Mouse (Mus musculus) thymus, postnatal 0 days (tissue): Measurements from ENCODE around the gene Clpsl2. TPM values are rescaled to one million over a fixed set of nuclear protein-coding genes. Genes with fewer than 3 reads are reported as not detected.
A peak's percentile ranks its signal among the peaks of the same experiment; 100 is the strongest.
"Not testable (repeated sequence)": the region's sequence is repeated elsewhere in the genome, so short reads cannot be mapped to it uniquely, and the experiment has no call there.

ENCODE experiments used
- DNase-seq: peaks from one replicate; pipeline ENCODE4 v3.0.0-alpha.2; 2015; ENCODE audit warnings: low spot score
- polyA plus RNA-seq: library from polyadenylated mRNA; unstranded; fragments of >200 nt; fragmentation: Nextera tagmentation; extraction: Ambion mirVana; gene quantifications from 2 replicates; pipeline ENCODE4 v1.2.1, GENCODE M21; 2015

Gene Clpsl2
- polyA plus RNA-seq, 1 experiment from 2014 or later = not detected

GRCm38 (mm10) chr17:28520561-28520960, 28.6 kb upstream of the Clpsl2 start:
- no peak for DNase-seq

GRCm38 (mm10) chr17:28521071-28521726, 28.0 kb upstream of the Clpsl2 start:
- peak; percentile 68 for DNase-seq

- DNase-seq = no peak
Observed at GRCm38 (mm10) chr17:28521920-28522319, 27.3 kb upstream of the Clpsl2 start.

- DNase-seq = peak; percentile 96
Observed at GRCm38 (mm10) chr17:28522623-28523354, 26.4 kb upstream of the Clpsl2 start.

GRCm38 (mm10) chr17:28523355-28524008, 25.7 kb upstream of the Clpsl2 start:
- DNase-seq = peak; percentile 60

- DNase-seq = no peak
Observed at GRCm38 (mm10) chr17:28524009-28524695, 25.1 kb upstream of the Clpsl2 start.

- no peak for DNase-seq
Observed at GRCm38 (mm10) chr17:28524831-28525430, 24.3 kb upstream of the Clpsl2 start.

GRCm38 (mm10) chr17:28527184-28528042, 21.8 kb upstream of the Clpsl2 start:
- no peak for DNase-seq

- peak; percentile 85 for DNase-seq
Observed at GRCm38 (mm10) chr17:28528043-28528351, 21.2 kb upstream of the Clpsl2 start.

- DNase-seq = no peak
Observed at GRCm38 (mm10) chr17:28529116-28529515, 20.1 kb upstream of the Clpsl2 start.

- DNase-seq = no peak
Observed at GRCm38 (mm10) chr17:28530506-28530905, 18.7 kb upstream of the Clpsl2 start, which contains the start of gene Armc12. Gene Armc12 (plus strand): TSS chr17:28530806.

GRCm38 (mm10) chr17:28531946-28532345, 17.3 kb upstream of the Clpsl2 start:
- no peak for DNase-seq

- DNase-seq = no peak
Observed at GRCm38 (mm10) chr17:28532557-28532956, 16.7 kb upstream of the Clpsl2 start.

- DNase-seq = no peak
Observed at GRCm38 (mm10) chr17:28533327-28533726, 15.9 kb upstream of the Clpsl2 start.

- DNase-seq = no peak
Observed at GRCm38 (mm10) chr17:28537881-28538280, 11.3 kb upstream of the Clpsl2 start.

GRCm38 (mm10) chr17:28546925-28547324, 2.3 kb upstream of the Clpsl2 start:
- no peak for DNase-seq

- DNase-seq = no peak
Observed at GRCm38 (mm10) chr17:28548550-28548949, 661 bp upstream of the Clpsl2 start.

- peak; percentile 72 for DNase-seq
Observed at GRCm38 (mm10) chr17:28553040-28553793, 4.0 kb downstream of the Clpsl2 start.

GRCm38 (mm10) chr17:28554021-28554420, 4.8 kb downstream of the Clpsl2 start:
- not testable (repeated sequence) for DNase-seq
